Mouse (Mus musculus) hindbrain, embryonic 13.5 days (tissue): ENCODE results near the gene Rfk. TPM values are rescaled to one million over a fixed set of nuclear protein-coding genes. Genes with fewer than 3 reads are reported as not detected.

Source experiments
- ATAC-seq: fragments of 200-750 bp; cut with Nextera tagmentation; 2 replicates; pipeline ENCODE4 v1.8.0; 2017; ENCODE audit warnings: moderate TSS enrichment; ENCODE audit not compliant: low FRiP score
- H3K27ac ChIP-seq: fragments of 300-500 bp; sonication (generic); 2 replicates; pipeline ENCODE4 v1.5.1; 2015; ENCODE audit warnings: inconsistent platforms, mild to moderate bottlenecking, moderate library complexity
- H3K27me3 ChIP-seq: fragments of 300-500 bp; sonication (generic); 2 replicates; pipeline ENCODE4 v1.6.1; 2015; ENCODE audit warnings: mild to moderate bottlenecking, inconsistent platforms
- H3K36me3 ChIP-seq: fragments of 300-500 bp; sonication (generic); 2 replicates; pipeline ENCODE4 v1.6.1; 2015; ENCODE audit warnings: mild to moderate bottlenecking, inconsistent platforms
- H3K4me1 ChIP-seq: fragments of 300-500 bp; sonication (generic); replicated peaks from 2 replicates; pipeline ENCODE4 v1.6.1; 2015; ENCODE audit warnings: inconsistent platforms
- H3K4me2 ChIP-seq: fragments of 300-500 bp; sonication (generic); 2 replicates; pipeline ENCODE4 v1.6.1; 2015; ENCODE audit warnings: inconsistent platforms, mild to moderate bottlenecking, moderate library complexity
- H3K4me3 ChIP-seq: fragments of 300-500 bp; sonication (generic); 2 replicates; pipeline ENCODE4 v1.5.1; 2015; ENCODE audit warnings: mild to moderate bottlenecking, inconsistent platforms
- H3K9ac ChIP-seq: fragments of 300-500 bp; sonication (generic); 2 replicates; pipeline ENCODE4 v1.6.1; 2015; ENCODE audit warnings: mild to moderate bottlenecking, inconsistent platforms
- H3K9me3 ChIP-seq: fragments of 300-500 bp; sonication (generic); 2 replicates; pipeline ENCODE4 v1.6.1; 2016; ENCODE audit warnings: inconsistent platforms
- WGBS: fragments of 180-500 bp; shearing (Covaris S2); methylation state at CpG from one replicate; pipeline ENCODE4 v1.1.7; 2015; 5-methylcytosine and 5-hydroxymethylcytosine counted together
- polyA plus RNA-seq: library from polyadenylated mRNA; unstranded; fragments of >200 nt; fragmentation: Nextera tagmentation; extraction: Ambion mirVana; gene quantifications from 2 replicates; pipeline ENCODE4 v1.2.1, GENCODE M21; 2015

Gene Rfk
- polyA plus RNA-seq, 1 experiment from 2014 or later = 81.3 TPM

DNA sequence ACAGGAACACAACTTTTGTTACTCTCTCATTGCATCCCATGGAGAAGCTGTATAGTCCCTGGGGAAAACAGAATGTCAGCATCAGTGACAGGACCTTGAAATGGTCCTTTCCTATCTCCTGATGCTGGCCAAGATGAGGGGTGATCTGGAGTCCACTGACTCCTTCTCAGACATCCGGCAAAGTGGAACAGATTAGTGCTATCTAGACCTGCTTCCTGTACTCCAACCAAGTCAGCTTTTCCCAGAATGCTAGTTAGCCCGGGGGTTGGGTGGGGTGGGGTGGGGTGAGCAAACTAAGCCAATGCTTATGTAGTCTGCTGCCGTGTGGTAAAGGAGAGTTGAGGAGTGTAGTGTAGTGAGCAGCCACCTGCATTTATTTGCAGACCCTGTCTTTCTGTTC is 29.5 kb downstream of the Rfk start:
- no peak overlapping the region for H3K4me3 ChIP-seq

GRCm38 (mm10) chr19:17427824-17428560 is 34.1 kb downstream of the Rfk start:
- H3K27me3 ChIP-seq = no peaks in the 10 kb centered on the region
- H3K9ac ChIP-seq = no peak overlapping the region
- no peak overlapping the region for H3K27ac ChIP-seq
- no peak for ATAC-seq
- no peak overlapping the region for H3K4me2 ChIP-seq
- H3K9me3 ChIP-seq = no peaks in the 10 kb centered on the region
- 99% methylated on average over 2 of the region's 2 CpGs for WGBS
- no peak overlapping the region for H3K4me3 ChIP-seq
- H3K4me1 ChIP-seq = no peaks in the 10 kb centered on the region
- no peaks in the 10 kb centered on the region for H3K36me3 ChIP-seq

More for the DNA sequence above, 29.5 kb downstream of the Rfk start:
- no peaks in the 10 kb centered on the region for H3K27me3 ChIP-seq
- no peak for ATAC-seq
- H3K4me2 ChIP-seq = no peak overlapping the region
- H3K36me3 ChIP-seq = no peaks in the 10 kb centered on the region
- 85% methylated on average over 3 of the region's 3 CpGs for WGBS
- no peak overlapping the region for H3K27ac ChIP-seq
- no peaks in the 10 kb centered on the region for H3K4me1 ChIP-seq
- H3K9ac ChIP-seq = no peak overlapping the region
- no peaks in the 10 kb centered on the region for H3K9me3 ChIP-seq

DNA sequence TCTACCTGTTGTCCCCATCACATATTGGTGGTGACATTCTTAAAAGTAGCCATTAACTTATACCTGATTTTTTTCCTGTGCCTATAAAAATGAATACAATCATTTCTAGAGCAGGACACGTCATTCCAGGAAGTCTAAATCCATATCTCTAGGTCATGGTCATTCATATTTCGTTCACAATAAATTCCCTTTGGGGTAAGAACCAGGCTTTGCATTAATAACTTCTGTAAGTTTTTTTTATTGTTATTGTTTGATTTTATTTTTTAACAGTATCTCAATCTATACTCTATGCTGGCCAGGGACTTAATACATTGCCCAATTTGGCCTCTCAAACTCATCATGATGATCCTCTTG is 34.7 kb downstream of the Rfk start:
- H3K4me3 ChIP-seq = no peak overlapping the region
- 92% methylated on average over 2 of the region's 2 CpGs for WGBS

DNA sequence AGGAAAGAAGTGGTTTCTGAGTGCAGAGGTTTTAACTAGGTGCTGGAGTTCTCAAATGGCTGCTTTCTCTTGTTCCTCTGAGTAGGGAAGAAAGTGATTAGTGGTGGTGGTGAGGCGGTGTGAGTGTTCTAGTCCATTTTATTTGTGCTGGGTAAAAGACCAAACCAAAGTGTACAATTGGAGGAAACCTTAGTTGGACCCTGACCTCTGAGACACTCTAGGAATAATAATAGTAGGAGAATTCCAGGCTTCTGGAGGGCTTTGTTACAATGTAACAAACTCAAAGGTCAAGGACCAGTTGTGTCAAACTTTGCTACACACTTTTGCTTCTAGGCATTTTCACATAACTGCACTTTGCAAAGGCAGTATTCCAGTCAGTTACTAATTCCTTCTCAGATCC is 42.8 kb downstream of the Rfk start:
- H3K27me3 ChIP-seq = no peaks in the 10 kb centered on the region
- 94% methylated on average over 1 of the region's 1 CpGs for WGBS
- H3K9ac ChIP-seq = no peak overlapping the region
- no peaks in the 10 kb centered on the region for H3K36me3 ChIP-seq
- ATAC-seq = no peak
- no peaks in the 10 kb centered on the region for H3K9me3 ChIP-seq
- H3K4me3 ChIP-seq = no peak overlapping the region
- no peaks in the 10 kb centered on the region for H3K4me1 ChIP-seq
- no peak overlapping the region for H3K4me2 ChIP-seq
- H3K27ac ChIP-seq = no peak overlapping the region

More for the DNA sequence above, 34.7 kb downstream of the Rfk start:
- Histone ChIP-seq H3K27me3 (no peaks in the 10 kb centered on the region), H3K4me2 (no peak overlapping the region), H3K36me3 (no peaks in the 10 kb centered on the region), H3K9me3 (no peaks in the 10 kb centered on the region), H3K27ac (no peak overlapping the region), H3K4me1 (no peaks in the 10 kb centered on the region), H3K9ac (no peak overlapping the region)
- ATAC-seq = no peak

DNA sequence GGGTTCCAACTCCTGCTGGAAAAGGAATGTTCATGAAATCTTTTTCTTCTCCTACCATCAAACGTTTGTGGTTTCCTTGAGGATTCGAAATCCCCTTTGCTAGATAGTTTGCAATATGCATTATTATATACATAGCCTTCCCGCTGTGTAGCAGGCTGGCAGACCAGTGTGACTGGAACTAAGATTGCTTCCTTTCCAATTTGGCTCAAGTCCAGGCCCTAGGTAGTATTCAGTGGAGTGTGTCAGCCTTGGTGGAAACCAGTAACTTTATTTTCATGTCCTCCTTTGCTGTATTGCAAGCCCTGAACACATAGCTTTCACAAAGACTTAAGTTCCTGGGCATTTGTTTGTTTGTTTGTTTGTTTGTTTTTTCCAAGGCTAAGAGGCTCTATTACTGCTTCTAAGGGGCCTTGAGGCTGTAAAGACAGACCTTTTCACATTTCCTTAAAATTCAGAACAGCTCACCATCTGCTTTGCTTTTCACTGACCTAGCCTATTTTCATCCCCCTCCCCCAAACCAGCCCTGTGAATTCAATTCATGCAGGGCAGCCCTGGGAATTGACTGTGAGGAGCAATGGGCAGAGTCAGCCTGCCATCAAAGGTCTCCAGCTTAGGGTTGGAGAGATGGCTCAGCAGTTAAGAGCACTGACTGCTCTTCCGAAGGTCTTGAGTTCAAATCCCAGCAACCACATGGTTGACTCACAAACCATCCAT is 45.8 kb downstream of the Rfk start:
- no peak overlapping the region for H3K4me3 ChIP-seq
- H3K9me3 ChIP-seq = no peaks in the 10 kb centered on the region
- no peaks in the 10 kb centered on the region for H3K27me3 ChIP-seq
- no peaks in the 10 kb centered on the region for H3K4me1 ChIP-seq
- no peaks in the 10 kb centered on the region for H3K36me3 ChIP-seq
- no peak overlapping the region for H3K27ac ChIP-seq
- 74% methylated on average over 4 of the region's 4 CpGs for WGBS
- ATAC-seq = no peak; the same call in 1 of the 2 replicates
- no peak overlapping the region for H3K4me2 ChIP-seq
- no peak overlapping the region for H3K9ac ChIP-seq

DNA sequence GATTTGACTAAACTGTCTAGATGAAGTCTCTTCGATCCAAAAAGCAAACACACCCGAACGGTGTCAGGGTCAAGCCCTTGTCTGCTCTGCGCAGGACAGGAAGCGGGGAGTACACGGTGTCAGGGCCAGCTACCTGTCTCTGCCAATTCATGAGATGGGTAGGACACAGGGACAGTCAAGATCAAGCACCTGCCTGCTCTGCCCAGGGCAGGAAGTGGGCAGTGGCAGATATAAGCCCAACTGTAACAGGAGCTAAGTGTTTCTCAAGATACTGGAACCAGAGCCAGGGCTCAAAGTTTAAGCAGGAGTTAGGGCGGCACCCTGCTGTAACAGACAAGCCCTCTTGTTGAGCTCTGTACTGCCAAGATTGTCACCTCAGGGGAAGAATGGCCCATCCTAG is 49.7 kb downstream of the Rfk start:
- H3K4me3 ChIP-seq = no peak overlapping the region
- no peaks in the 10 kb centered on the region for H3K27me3 ChIP-seq
- H3K27ac ChIP-seq = no peak overlapping the region
- no peak for ATAC-seq
- H3K9ac ChIP-seq = no peak overlapping the region
- no peaks in the 10 kb centered on the region for H3K4me1 ChIP-seq
- WGBS = 92% methylated on average over 7 of the region's 7 CpGs
- no peaks in the 10 kb centered on the region for H3K9me3 ChIP-seq
- no peak overlapping the region for H3K4me2 ChIP-seq
- H3K36me3 ChIP-seq = no peaks in the 10 kb centered on the region

Other genes starting within 250 kb of the Rfk start
- gene Gcnt1, start 21.2 kb upstream of the Rfk start, polyA plus RNA-seq = 0.76 and 1.3 TPM in 2 replicates